Mouse (Mus musculus) limb, embryonic 11.5 days (tissue): ENCODE measurements around the gene Eif4e2. TPM values are rescaled to one million over a fixed set of nuclear protein-coding genes. Genes with fewer than 3 reads are reported as not detected.
A peak's percentile ranks its signal among the peaks of the same experiment; 100 is the strongest.

ENCODE experiments used
- ATAC-seq: fragments of 200-750 bp; cut with Nextera tagmentation; 2 replicates; pipeline ENCODE4 v1.8.0; 2017; ENCODE audit warnings: low read depth; ENCODE audit not compliant: insufficient number of reproducible peaks, low FRiP score, low TSS enrichment
- DNase-seq: peaks from one replicate; pipeline ENCODE4 v3.0.0-alpha.2; 2015; ENCODE audit warnings: low spot score
- H3K27ac ChIP-seq: fragments of 300-500 bp; sonication (generic); replicated peaks from 2 replicates; pipeline ENCODE4 v1.5.1; 2014; ENCODE audit warnings: low read depth, mild to moderate bottlenecking, low read length
- H3K27me3 ChIP-seq: fragments of 300-500 bp; sonication (generic); 2 replicates; pipeline ENCODE4 v1.6.1; 2014; ENCODE audit warnings: mild to moderate bottlenecking, low read length, mixed read lengths; ENCODE audit not compliant: control insufficient read depth, insufficient read depth
- H3K36me3 ChIP-seq: fragments of 300-500 bp; sonication (generic); 2 replicates; pipeline ENCODE4 v1.6.1; 2014; ENCODE audit warnings: mild to moderate bottlenecking, low read length, moderate library complexity, mixed read lengths; ENCODE audit not compliant: control insufficient read depth, insufficient read depth
- H3K4me1 ChIP-seq: fragments of 300-500 bp; sonication (generic); 2 replicates; pipeline ENCODE4 v1.6.1; 2014; ENCODE audit warnings: low read length, mixed read lengths; ENCODE audit not compliant: control insufficient read depth, insufficient read depth
- H3K4me2 ChIP-seq: fragments of 300-500 bp; sonication (generic); 2 replicates; pipeline ENCODE4 v1.6.1; 2014; ENCODE audit warnings: low read depth, mild to moderate bottlenecking, moderate library complexity; ENCODE audit not compliant: severe bottlenecking
- H3K4me3 ChIP-seq: fragments of 300-500 bp; sonication (generic); 2 replicates; pipeline ENCODE4 v1.5.1; 2014; ENCODE audit warnings: low read depth, low read length
- H3K9ac ChIP-seq: fragments of 300-500 bp; sonication (generic); 2 replicates; pipeline ENCODE4 v1.6.1; 2014; ENCODE audit warnings: mild to moderate bottlenecking, low read length
- H3K9me3 ChIP-seq: fragments of 300-500 bp; sonication (generic); 2 replicates; pipeline ENCODE4 v1.6.1; 2016; ENCODE audit warnings: low read length; ENCODE audit not compliant: control insufficient read depth
- WGBS: fragments of 180-500 bp; shearing (Covaris S2); extraction: QIAGEN DNeasy Blood & Tissue Kit; methylation state at CpG from one replicate; pipeline ENCODE4 v1.1.7; 2014; 5-methylcytosine and 5-hydroxymethylcytosine counted together
- polyA plus RNA-seq: library from polyadenylated mRNA; unstranded; fragments of >200 nt; fragmentation: Nextera tagmentation; extraction: Ambion mirVana; gene quantifications from 2 replicates; pipeline ENCODE4 v1.2.1, GENCODE M21; 2014

Gene Eif4e2
- polyA plus RNA-seq, 1 experiment from 2014 or later = 140 TPM

DNA sequence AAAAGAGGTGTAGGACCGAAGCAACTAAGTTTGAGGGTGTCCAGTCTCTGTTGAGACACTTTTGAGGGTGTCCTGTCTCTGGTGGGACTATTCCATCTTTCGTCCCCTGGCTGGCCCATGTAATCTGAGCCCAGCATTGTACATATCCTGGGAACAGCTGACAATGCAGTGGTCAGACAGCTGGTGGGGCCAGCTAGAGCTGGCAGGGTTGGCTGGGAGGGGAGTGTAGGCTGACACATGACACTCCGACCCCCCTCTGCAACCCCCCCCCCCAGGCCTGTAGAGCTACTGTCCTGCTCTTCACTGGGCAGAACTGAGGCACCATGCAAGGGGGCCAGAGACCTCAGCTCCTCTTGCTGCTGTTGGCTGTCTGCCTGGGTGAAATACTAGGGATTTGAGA, 8.2 kb upstream of the Eif4e2 start:
- H3K27me3 ChIP-seq = peaks cover 3% of the 10 kb centered on the region; the same call in 1 of the 2 replicates
- WGBS = 26% methylated on average over 3 of the region's 3 CpGs
- ATAC-seq (peak; percentile 53), DNase-seq (no peak)
- H3K36me3 ChIP-seq = no peaks in the 10 kb centered on the region
- H3K4me2 ChIP-seq = no peak overlapping the region
- no peak overlapping the region for H3K4me3 ChIP-seq
- H3K27ac ChIP-seq = no peak overlapping the region
- H3K4me1 ChIP-seq = 0 out of 2 replicates have a peak, but pooled peaks cover 4% of the 10 kb centered on the region
- no peaks in the 10 kb centered on the region for H3K9me3 ChIP-seq
- no peak overlapping the region for H3K9ac ChIP-seq

DNA sequence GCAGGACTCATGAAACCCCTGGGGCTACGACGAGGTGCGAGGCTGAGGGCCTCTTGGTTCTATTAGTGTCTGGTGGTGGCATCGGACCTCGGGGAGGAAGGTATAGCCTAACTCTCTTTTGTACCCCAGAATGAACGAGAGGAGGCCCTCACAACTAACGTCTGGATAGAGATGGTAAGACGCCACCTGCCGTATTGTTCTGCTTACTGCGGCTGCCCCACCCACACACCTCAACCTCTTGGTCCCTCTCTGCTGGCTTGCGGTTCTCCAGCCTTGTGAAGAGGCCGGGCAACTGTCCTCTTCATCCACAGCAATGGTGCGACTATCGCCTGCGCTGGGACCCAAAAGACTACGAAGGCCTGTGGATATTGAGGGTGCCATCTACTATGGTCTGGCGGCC, 7.4 kb upstream of the Eif4e2 start:
- WGBS = 20% methylated on average over 17 of the region's 17 CpGs
- no peaks in the 10 kb centered on the region for H3K36me3 ChIP-seq
- DNase-seq = peak; percentile 34
- no peak overlapping the region for H3K9ac ChIP-seq
- no peak overlapping the region for H3K4me3 ChIP-seq
- H3K4me2 ChIP-seq = no peak overlapping the region
- H3K9me3 ChIP-seq = no peaks in the 10 kb centered on the region
- H3K27me3 ChIP-seq = peaks cover 3% of the 10 kb centered on the region; the same call in 1 of the 2 replicates
- H3K27ac ChIP-seq = no peak overlapping the region
- ATAC-seq = no peak
- H3K4me1 ChIP-seq = 0 out of 2 replicates have a peak, but pooled peaks cover 4% of the 10 kb centered on the region

DNA sequence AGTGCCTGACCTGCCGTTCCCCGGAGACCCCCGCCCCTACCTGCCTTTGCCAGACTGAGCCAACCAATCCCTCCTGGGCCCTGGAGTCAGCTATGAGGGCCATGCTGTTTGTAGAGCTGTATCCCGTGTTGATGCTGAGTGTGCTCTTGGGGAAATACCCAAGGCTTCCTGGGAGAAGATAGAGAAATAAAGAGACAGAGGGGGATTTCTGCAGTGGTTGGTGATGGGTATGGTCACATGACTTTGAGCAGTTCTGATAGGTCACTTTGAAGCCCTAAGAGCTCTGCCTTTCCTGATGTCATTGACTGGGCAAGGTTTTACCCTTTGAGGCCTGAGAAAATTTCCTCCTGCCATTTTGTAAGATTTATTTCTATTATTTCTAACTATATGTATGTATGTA, 2.3 kb upstream of the Eif4e2 start:
- no peak overlapping the region for H3K9ac ChIP-seq
- H3K9me3 ChIP-seq = no peaks in the 10 kb centered on the region
- no peak overlapping the region for H3K4me2 ChIP-seq
- no peak overlapping the region for H3K4me3 ChIP-seq
- H3K27ac ChIP-seq = no peak overlapping the region
- ATAC-seq (no peak), DNase-seq (no peak)
- 91% methylated on average over 4 of the region's 4 CpGs for WGBS
- no peaks in the 10 kb centered on the region; the same call in 1 of the 2 replicates for H3K27me3 ChIP-seq
- peaks cover 6% of the 10 kb centered on the region; the same call in 1 of the 2 replicates for H3K4me1 ChIP-seq
- H3K36me3 ChIP-seq = no peaks in the 10 kb centered on the region

DNA sequence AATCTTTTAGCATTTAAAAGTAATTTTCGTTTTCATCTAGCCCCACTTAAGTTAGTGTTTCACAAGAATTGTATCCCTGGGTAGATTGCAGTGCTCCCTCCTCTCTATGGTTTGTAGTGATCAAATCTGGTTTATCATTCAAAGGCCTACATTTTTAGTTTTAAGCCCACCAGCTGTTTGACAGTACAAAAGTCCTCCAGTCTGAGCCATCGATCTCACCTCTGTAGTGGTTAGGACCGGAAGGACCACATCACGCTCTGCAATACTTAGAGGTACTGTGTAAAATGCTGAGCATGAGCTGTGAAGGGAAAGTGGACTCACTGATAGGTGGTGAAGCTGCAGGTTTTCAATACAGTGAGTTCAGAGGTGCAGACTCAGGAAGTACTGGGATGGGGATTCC, 1.0 kb downstream of the Eif4e2 start:
- peak overlapping the region; percentile 77 for H3K4me3 ChIP-seq
- H3K36me3 ChIP-seq = no peaks in the 10 kb centered on the region
- peak overlapping the region; percentile 45 for H3K4me2 ChIP-seq
- peaks cover 6% of the 10 kb centered on the region; the same call in 1 of the 2 replicates for H3K4me1 ChIP-seq
- no peaks in the 10 kb centered on the region for H3K27me3 ChIP-seq
- H3K27ac ChIP-seq = no peak overlapping the region
- WGBS = 31% methylated on average over 4 of the region's 4 CpGs
- no peaks in the 10 kb centered on the region for H3K9me3 ChIP-seq
- ATAC-seq = no peak
- no peak for DNase-seq
- H3K9ac ChIP-seq = peak overlapping the region; percentile 98

DNA sequence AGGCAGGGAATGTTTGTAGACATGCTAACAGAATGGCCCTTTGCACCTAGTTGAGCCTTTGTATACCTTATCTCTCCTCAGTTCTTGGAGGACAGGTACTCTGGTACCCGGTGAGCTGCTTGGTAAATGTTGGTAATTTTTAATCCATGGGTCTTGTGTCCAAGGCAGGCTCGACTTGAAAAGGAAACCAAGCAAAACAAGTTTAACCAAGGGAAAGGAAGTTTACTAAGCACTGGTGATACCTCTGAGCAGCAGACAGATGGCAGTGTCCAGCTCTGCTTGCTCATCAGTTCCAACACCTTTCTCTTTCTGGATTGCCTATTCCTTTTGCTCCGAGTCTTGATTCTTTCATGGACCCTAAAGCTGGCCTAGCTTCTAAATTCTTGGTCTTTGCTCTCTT, 4.2 kb downstream of the Eif4e2 start:
- no peak overlapping the region for H3K27ac ChIP-seq
- H3K4me2 ChIP-seq = no peak overlapping the region
- ATAC-seq (no peak), DNase-seq (no peak)
- H3K9me3 ChIP-seq = no peaks in the 10 kb centered on the region
- peaks cover 13% of the 10 kb centered on the region; the same call in 1 of the 2 replicates for H3K36me3 ChIP-seq
- no peaks in the 10 kb centered on the region for H3K27me3 ChIP-seq
- H3K4me1 ChIP-seq = peaks cover 5% of the 10 kb centered on the region; the same call in 1 of the 2 replicates
- no peak overlapping the region for H3K4me3 ChIP-seq
- H3K9ac ChIP-seq = no peak overlapping the region
- 69% methylated on average over 3 of the region's 3 CpGs for WGBS

DNA sequence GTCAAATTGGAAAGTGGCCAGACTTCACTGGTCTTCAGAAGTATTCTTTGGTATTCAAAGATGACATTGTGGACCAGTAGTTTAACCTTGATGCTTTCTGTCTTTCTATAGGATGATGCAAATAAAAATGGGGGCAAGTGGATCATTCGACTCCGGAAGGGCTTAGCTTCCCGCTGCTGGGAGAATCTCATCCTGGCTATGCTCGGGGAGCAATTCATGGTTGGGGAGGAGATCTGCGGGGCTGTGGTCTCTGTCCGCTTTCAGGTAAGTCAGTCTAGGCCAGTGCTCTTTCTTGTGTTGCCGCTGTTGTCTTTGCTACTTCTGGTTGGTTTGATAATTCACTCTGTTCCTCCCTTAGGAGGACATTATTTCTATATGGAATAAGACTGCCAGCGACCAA, 12.0 kb downstream of the Eif4e2 start:
- Histone ChIP-seq H3K9me3 (no peaks in the 10 kb centered on the region), H3K4me2 (no peak overlapping the region), H3K4me3 (no peak overlapping the region), H3K27me3 (no peaks in the 10 kb centered on the region), H3K9ac (no peak overlapping the region), H3K36me3 (peaks cover 40% of the 10 kb centered on the region), H3K27ac (no peak overlapping the region), H3K4me1 (no peaks in the 10 kb centered on the region)
- no peak for ATAC-seq
- DNase-seq = no peak
- 95% methylated on average over 8 of the region's 8 CpGs for WGBS

DNA sequence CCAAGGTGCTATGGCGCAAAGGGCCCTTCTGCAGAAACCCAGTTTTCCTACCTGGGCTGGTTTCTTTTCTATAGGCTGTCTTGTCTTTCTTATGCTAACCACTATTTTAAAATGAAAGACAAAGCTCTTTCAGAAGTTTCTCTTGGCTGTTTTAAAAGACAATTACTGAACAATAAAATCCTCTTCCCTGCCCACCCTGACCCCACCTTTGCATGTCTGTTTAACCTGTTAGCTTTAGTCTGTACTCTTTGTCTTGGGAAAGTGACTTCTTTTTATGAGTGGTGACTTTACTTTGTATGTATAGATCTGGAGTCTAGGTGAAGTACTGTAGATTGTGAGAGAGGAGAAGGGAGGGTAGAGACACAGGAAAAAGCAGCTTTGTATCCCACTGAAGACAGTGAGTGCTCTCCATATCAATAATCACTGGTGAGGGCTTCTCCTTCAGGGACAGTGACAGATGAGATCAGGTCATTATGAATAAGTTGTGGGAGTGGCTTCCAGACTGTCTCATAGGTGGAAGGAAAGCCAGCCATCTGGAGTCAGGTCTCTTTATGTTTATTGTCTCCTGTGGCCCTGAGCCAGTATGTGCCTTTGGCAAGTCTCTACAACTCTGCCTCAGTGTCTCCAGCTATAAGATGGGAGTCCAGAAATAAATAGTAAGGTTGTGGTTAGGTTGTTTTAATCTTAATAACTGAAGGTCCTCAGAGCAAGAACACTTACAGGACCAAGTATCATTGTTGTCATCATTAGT, 12.9 kb downstream of the Eif4e2 start:
- no peak overlapping the region for H3K4me2 ChIP-seq
- no peaks in the 10 kb centered on the region for H3K27me3 ChIP-seq
- H3K4me3 ChIP-seq = no peak overlapping the region
- no peaks in the 10 kb centered on the region for H3K9me3 ChIP-seq
- H3K36me3 ChIP-seq = peaks cover 36% of the 10 kb centered on the region
- no peak for ATAC-seq
- no peak overlapping the region for H3K9ac ChIP-seq
- no peak overlapping the region for H3K27ac ChIP-seq
- 100% methylated on average over 1 of the region's 1 CpGs for WGBS
- no peaks in the 10 kb centered on the region for H3K4me1 ChIP-seq
- no peak for DNase-seq

DNA sequence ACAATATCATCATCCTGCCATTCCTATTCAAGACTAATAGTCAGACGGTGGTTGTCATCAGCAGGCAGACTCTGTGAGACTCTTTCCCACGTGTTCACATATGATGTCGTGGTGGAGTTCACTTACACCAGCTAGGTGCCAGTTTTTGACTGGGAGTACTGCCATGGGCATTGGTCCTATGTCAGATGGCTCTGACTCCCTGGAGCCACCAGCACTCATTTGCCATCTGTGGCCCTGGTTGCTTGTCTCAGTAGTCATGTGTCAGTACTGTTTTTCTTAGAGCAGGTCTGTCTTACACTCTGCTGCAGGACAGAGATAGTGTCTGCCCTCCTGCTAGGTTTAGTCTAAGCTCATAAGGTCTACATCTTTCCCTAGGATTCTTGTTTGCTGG, 13.4 kb downstream of the Eif4e2 start:
- WGBS = 94% methylated on average over 3 of the region's 3 CpGs

More for the DNA sequence above, 13.4 kb downstream of the Eif4e2 start:
- H3K4me3 ChIP-seq = no peak overlapping the region
- H3K9ac ChIP-seq = no peak overlapping the region
- no peaks in the 10 kb centered on the region for H3K27me3 ChIP-seq
- no peak overlapping the region for H3K4me2 ChIP-seq
- H3K9me3 ChIP-seq = no peaks in the 10 kb centered on the region
- H3K36me3 ChIP-seq = peaks cover 35% of the 10 kb centered on the region
- no peak overlapping the region for H3K27ac ChIP-seq
- H3K4me1 ChIP-seq = no peaks in the 10 kb centered on the region
- ATAC-seq (no peak), DNase-seq (no peak)
